Mouse (Mus musculus) midbrain, embryonic 11.5 days (tissue): ENCODE measurements around the gene Fn3krp. TPM values are rescaled to one million over a fixed set of nuclear protein-coding genes. Genes with fewer than 3 reads are reported as not detected.
A peak's percentile ranks its signal among the peaks of the same experiment; 100 is the strongest.

ENCODE experiments used
- ATAC-seq: fragments of 200-750 bp; cut with Nextera tagmentation; 2 replicates; pipeline ENCODE4 v1.8.0; 2017; ENCODE audit warnings: moderate TSS enrichment, moderate library complexity; ENCODE audit not compliant: low FRiP score
- DNase-seq: peaks from one replicate; pipeline ENCODE4 v3.0.0; 2015; ENCODE audit warnings: low spot score; ENCODE audit errors: missing footprints
- H3K27ac ChIP-seq: fragments of 300-500 bp; sonication (generic); 2 replicates; pipeline ENCODE4 v1.5.1; 2014; ENCODE audit warnings: low read depth, low read length
- H3K27me3 ChIP-seq: fragments of 300-500 bp; sonication (generic); 2 replicates; pipeline ENCODE4 v1.6.1; 2014; ENCODE audit warnings: mild to moderate bottlenecking, low read length, moderate library complexity, mixed read lengths; ENCODE audit not compliant: control insufficient read depth, insufficient read depth
- H3K36me3 ChIP-seq: fragments of 300-500 bp; sonication (generic); 2 replicates; pipeline ENCODE4 v1.6.1; 2014; ENCODE audit warnings: mild to moderate bottlenecking, low read length, moderate library complexity, mixed read lengths; ENCODE audit not compliant: control insufficient read depth, insufficient read depth
- H3K4me1 ChIP-seq: fragments of 300-500 bp; sonication (generic); 2 replicates; pipeline ENCODE4 v1.6.1; 2014; ENCODE audit warnings: low read length; ENCODE audit not compliant: control insufficient read depth, insufficient read depth
- H3K4me2 ChIP-seq: fragments of 300-500 bp; sonication (generic); 2 replicates; pipeline ENCODE4 v1.6.1; 2014; ENCODE audit warnings: mild to moderate bottlenecking, moderate library complexity
- H3K4me3 ChIP-seq: fragments of 300-500 bp; sonication (generic); 2 replicates; pipeline ENCODE4 v1.5.1; 2014; ENCODE audit warnings: low read depth, low read length
- H3K9ac ChIP-seq: fragments of 300-500 bp; sonication (generic); 2 replicates; pipeline ENCODE4 v1.6.1; 2014; ENCODE audit warnings: low read length
- H3K9me3 ChIP-seq: fragments of 300-500 bp; sonication (generic); 2 replicates; pipeline ENCODE4 v1.6.1; 2016; ENCODE audit warnings: low read length; ENCODE audit not compliant: control insufficient read depth
- WGBS: fragments of 180-500 bp; shearing (Covaris S2); extraction: QIAGEN DNeasy Blood & Tissue Kit; methylation state at CpG from one replicate; pipeline ENCODE4 v1.1.7; 2014; 5-methylcytosine and 5-hydroxymethylcytosine counted together
- polyA plus RNA-seq: library from polyadenylated mRNA; unstranded; fragments of >200 nt; fragmentation: Nextera tagmentation; extraction: Ambion mirVana; gene quantifications from 2 replicates; pipeline ENCODE4 v1.2.1, GENCODE M21; 2014

Fn3krp gene
- polyA plus RNA-seq, 1 experiment from 2014 or later: 8.6 TPM

GRCm38 (mm10) chr11:121407366-121408155 is 13.6 kb upstream of the Fn3krp start:
- no peaks in the 10 kb centered on the region for H3K27me3 ChIP-seq
- H3K27ac ChIP-seq: no peak overlapping the region
- H3K4me2 ChIP-seq: no peak overlapping the region
- no peaks in the 10 kb centered on the region for H3K9me3 ChIP-seq
- no peak for DNase-seq
- H3K4me1 ChIP-seq: no peaks in the 10 kb centered on the region
- 68% methylated on average over 3 of the region's 3 CpGs for whole genome bisulfite sequencing
- H3K36me3 ChIP-seq: no peaks in the 10 kb centered on the region
- no peak for ATAC-seq
- no peak overlapping the region for H3K4me3 ChIP-seq
- H3K9ac ChIP-seq: no peak overlapping the region

- 87% methylated on average over 5 of the region's 5 CpGs for WGBS
- no peaks in the 10 kb centered on the region for H3K9me3 ChIP-seq
Observed at GRCm38 (mm10) chr11:121414762-121415161, 6.4 kb upstream of the Fn3krp start.

GRCm38 (mm10) chr11:121415351-121415750 is 5.8 kb upstream of the Fn3krp start:
- Histone ChIP-seq H3K36me3 (no peaks in the 10 kb centered on the region), H3K9me3 (no peaks in the 10 kb centered on the region), H3K9ac (no peak overlapping the region), H3K4me2 (no peak overlapping the region), H3K27ac (no peak overlapping the region), H3K4me3 (no peak overlapping the region), H3K27me3 (no peaks in the 10 kb centered on the region), H3K4me1 (peaks cover under 1% of the 10 kb centered on the region; the same call in 1 of the 2 replicates)
- DNase-seq (no peak), ATAC-seq (no peak)
- 81% methylated on average over 5 of the region's 5 CpGs for WGBS

More at GRCm38 (mm10) chr11:121414762-121415161, 6.4 kb upstream of the Fn3krp start:
- no peak overlapping the region for H3K4me2 ChIP-seq
- H3K36me3 ChIP-seq: no peaks in the 10 kb centered on the region
- no peak overlapping the region for H3K9ac ChIP-seq
- DNase-seq (no peak), ATAC-seq (no peak)
- H3K27ac ChIP-seq: no peak overlapping the region
- H3K4me1 ChIP-seq: no peaks in the 10 kb centered on the region
- no peaks in the 10 kb centered on the region for H3K27me3 ChIP-seq
- no peak overlapping the region for H3K4me3 ChIP-seq

- Histone ChIP-seq H3K4me3 (no peak overlapping the region), H3K27ac (no peak overlapping the region), H3K9ac (no peak overlapping the region), H3K36me3 (no peaks in the 10 kb centered on the region), H3K27me3 (no peaks in the 10 kb centered on the region), H3K9me3 (no peaks in the 10 kb centered on the region), H3K4me1 (peaks cover 9% of the 10 kb centered on the region), H3K4me2 (no peak overlapping the region)
- no peak for DNase-seq
- no peak for ATAC-seq
- WGBS: 85% methylated on average over 5 of the region's 5 CpGs
Observed at GRCm38 (mm10) chr11:121417971-121418370, 3.2 kb upstream of the Fn3krp start.

- H3K4me3 ChIP-seq: no peak overlapping the region
- no peak for DNase-seq
- H3K4me2 ChIP-seq: no peak overlapping the region
- H3K9me3 ChIP-seq: no peaks in the 10 kb centered on the region
- no peak overlapping the region for H3K9ac ChIP-seq
- no peak overlapping the region for H3K27ac ChIP-seq
- H3K36me3 ChIP-seq: no peaks in the 10 kb centered on the region
- H3K27me3 ChIP-seq: no peaks in the 10 kb centered on the region
- 46% methylated on average over 2 of the region's 2 CpGs for WGBS
- ATAC-seq: no peak
- H3K4me1 ChIP-seq: peaks cover 9% of the 10 kb centered on the region
Observed at GRCm38 (mm10) chr11:121418932-121419331, 2.3 kb upstream of the Fn3krp start.

GRCm38 (mm10) chr11:121420379-121420778 is 822 bp upstream of the Fn3krp start:
- H3K9me3 ChIP-seq: no peaks in the 10 kb centered on the region
- DNase-seq: no peak
- H3K36me3 ChIP-seq: no peaks in the 10 kb centered on the region
- peak overlapping the region; percentile 71 for H3K4me3 ChIP-seq
- peaks cover 9% of the 10 kb centered on the region for H3K4me1 ChIP-seq
- H3K4me2 ChIP-seq: peak overlapping the region; percentile 82
- ATAC-seq: no peak
- H3K9ac ChIP-seq: peak overlapping the region; percentile 75; the same call in 1 of the 2 replicates
- H3K27me3 ChIP-seq: no peaks in the 10 kb centered on the region
- WGBS: 50% methylated on average over 5 of the region's 5 CpGs
- H3K27ac ChIP-seq: no peak overlapping the region

GRCm38 (mm10) chr11:121421553-121422173 is 462 bp downstream of the Fn3krp start:
- H3K4me1 ChIP-seq: peaks cover 9% of the 10 kb centered on the region
- no peak overlapping the region; the same call in 1 of the 2 replicates for H3K27ac ChIP-seq
- DNase-seq (peak; percentile 92), ATAC-seq (peak; percentile 79)
- H3K4me2 ChIP-seq: peak overlapping the region; percentile 82
- H3K27me3 ChIP-seq: no peaks in the 10 kb centered on the region
- H3K9ac ChIP-seq: peak overlapping the region; percentile 77
- H3K4me3 ChIP-seq: peak overlapping the region; percentile 71
- under 1% methylated on average over 28 of the region's 28 CpGs for WGBS
- H3K36me3 ChIP-seq: no peaks in the 10 kb centered on the region
- H3K9me3 ChIP-seq: no peaks in the 10 kb centered on the region

- no peaks in the 10 kb centered on the region for H3K27me3 ChIP-seq
- no peak for ATAC-seq
- no peak for DNase-seq
- 78% methylated on average over 4 of the region's 4 CpGs for WGBS
- H3K27ac ChIP-seq: no peak overlapping the region
- H3K4me2 ChIP-seq: no peak overlapping the region
- no peak overlapping the region for H3K4me3 ChIP-seq
- H3K9me3 ChIP-seq: no peaks in the 10 kb centered on the region
- peaks cover 4% of the 10 kb centered on the region; the same call in 1 of the 2 replicates for H3K36me3 ChIP-seq
- no peak overlapping the region for H3K9ac ChIP-seq
- peaks cover 4% of the 10 kb centered on the region; the same call in 1 of the 2 replicates for H3K4me1 ChIP-seq
Observed at GRCm38 (mm10) chr11:121433397-121433796, 12.2 kb downstream of the Fn3krp start.
